Mouse (Mus musculus): ENCODE results near the gene 1110059E24Rik. TPM values are rescaled to one million over a fixed set of nuclear protein-coding genes. Genes with fewer than 3 reads are reported as not detected.

Gene 1110059E24Rik
- polyA plus RNA-seq (2016; fragmentation: Nextera tagmentation; extraction: Ambion mirVana), result 69.2 and 71.5 TPM in 2 replicates

DNA sequence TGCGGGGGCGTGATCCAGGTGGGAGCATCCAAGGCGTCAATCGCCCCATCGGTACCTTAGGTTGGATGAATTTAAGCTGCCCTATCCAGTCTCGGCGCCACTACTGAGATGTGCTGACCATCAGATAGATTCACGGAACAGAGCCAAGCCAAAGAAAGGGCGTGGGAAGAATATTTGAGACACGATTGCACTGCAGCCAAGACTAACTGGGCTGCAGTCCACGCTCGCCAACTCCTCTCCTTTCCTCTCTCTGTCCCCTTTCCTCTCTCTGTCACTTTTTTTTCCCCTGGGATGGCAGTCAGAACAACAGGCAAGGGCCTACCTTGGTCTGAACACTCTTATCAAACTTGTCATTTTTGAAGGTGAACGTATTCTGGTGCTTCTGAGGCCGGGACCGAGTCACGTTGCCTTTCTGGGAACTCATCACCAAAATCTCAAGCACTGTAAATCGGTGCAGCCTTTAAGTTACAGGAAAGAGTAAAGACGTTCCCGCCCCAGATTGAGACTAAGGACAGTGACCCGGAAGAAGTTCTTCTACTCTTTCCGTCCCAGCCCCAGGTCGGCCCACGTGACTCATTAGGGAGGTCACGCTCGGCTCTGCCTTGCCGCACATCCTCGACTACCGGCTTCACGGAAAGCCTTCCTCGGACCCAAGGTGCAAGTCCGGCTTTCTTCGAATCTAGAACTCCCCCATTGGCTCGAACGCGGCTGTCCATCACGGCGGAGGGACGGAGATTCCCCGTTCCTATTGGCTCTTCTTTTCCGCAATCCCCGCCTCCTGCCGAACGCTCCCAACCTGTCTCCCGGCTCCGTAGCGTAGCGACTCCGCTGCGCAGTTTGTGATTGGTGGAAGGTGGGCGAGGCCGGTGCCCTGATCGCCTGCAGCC, at the start of gene 1110059E24Rik:
1110059E24Rik (minus strand) TSS at position 692 of the 887 bp plus-strand sequence.
- WGBS, result 5% methylated on average over 52 of the region's 52 CpGs
- Histone ChIP-seq H3K9me3 (no peaks in the 10 kb centered on the region), H3K4me3 (peak within 1 kb of the TSS; percentile 94), H3K27ac (replicated peaks) (peak within 1 kb of the TSS; percentile 97), H3K27me3 (replicated peaks; ENCODE audit: low read depth, poor library complexity, severe bottlenecking) (no peaks in the 10 kb centered on the region), H3K36me3 (replicated peaks) (peaks cover 7% of the 10 kb centered on the region; the same call in 1 of the 2 replicates), H3K4me1 (peaks cover 33% of the 10 kb centered on the region)
- peak; percentile 98 for DNase-seq (ENCODE audit: low spot score)

DNA sequence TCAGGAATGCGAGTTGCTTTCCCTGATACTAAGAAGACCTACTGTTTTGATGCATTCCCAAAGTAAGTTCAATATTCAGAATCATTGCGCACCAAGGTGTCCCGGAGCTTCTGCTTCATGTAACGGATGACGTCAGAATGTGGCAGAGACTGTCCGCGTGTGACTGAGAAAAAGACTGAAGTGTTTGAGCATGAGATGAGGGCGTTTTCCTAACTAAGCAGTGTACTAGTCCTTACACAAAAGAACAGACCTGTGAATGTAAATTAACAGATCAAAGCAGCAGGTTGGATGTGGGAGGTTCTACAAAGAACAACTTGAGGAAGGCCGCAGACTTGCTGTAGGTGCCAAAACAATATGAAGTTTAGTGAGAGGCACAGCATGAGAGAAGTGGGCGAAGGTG, 28.2 kb upstream of the 1110059E24Rik start:
- Histone ChIP-seq H3K4me3 (no peak overlapping the region), H3K27me3 (replicated peaks; ENCODE audit: low read depth, poor library complexity, severe bottlenecking) (no peaks in the 10 kb centered on the region), H3K9me3 (no peaks in the 10 kb centered on the region), H3K4me1 (no peaks in the 10 kb centered on the region), H3K27ac (replicated peaks) (no peak overlapping the region), H3K36me3 (replicated peaks) (peaks cover 66% of the 10 kb centered on the region)
- no peak for DNase-seq (ENCODE audit: low spot score)
- 96% methylated on average over 10 of the region's 10 CpGs for WGBS

DNA sequence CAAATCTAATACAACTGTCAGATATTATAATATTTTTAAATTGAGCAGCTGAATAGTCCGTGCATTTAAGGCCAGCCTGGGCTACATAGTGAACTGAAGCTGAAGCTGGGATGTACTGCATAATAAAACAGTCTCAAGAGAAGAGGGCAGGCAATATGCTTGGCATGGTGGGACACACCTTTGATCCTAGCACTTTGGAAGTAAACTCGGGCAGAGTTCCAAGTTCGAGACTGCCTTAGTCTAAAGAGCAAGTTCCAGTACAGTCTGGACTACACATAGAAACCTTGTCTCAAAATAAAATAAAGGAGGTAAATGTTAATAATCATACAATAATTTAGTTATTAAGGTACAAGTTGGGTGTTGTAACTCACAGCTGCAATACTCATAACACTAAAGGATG, 27.3 kb upstream of the 1110059E24Rik start:
- H3K27ac ChIP-seq (replicated peaks), result no peak overlapping the region
- DNase-seq (ENCODE audit: low spot score), result no peak
- H3K36me3 ChIP-seq (replicated peaks), result peaks cover 63% of the 10 kb centered on the region
- H3K4me1 ChIP-seq, result no peaks in the 10 kb centered on the region
- WGBS, result 97% methylated on average over 3 of the region's 3 CpGs
- H3K4me3 ChIP-seq, result no peak overlapping the region
- H3K27me3 ChIP-seq (replicated peaks; ENCODE audit: low read depth, poor library complexity, severe bottlenecking), result no peaks in the 10 kb centered on the region
- H3K9me3 ChIP-seq, result peaks cover 3% of the 10 kb centered on the region; the same call in 1 of the 2 replicates

DNA sequence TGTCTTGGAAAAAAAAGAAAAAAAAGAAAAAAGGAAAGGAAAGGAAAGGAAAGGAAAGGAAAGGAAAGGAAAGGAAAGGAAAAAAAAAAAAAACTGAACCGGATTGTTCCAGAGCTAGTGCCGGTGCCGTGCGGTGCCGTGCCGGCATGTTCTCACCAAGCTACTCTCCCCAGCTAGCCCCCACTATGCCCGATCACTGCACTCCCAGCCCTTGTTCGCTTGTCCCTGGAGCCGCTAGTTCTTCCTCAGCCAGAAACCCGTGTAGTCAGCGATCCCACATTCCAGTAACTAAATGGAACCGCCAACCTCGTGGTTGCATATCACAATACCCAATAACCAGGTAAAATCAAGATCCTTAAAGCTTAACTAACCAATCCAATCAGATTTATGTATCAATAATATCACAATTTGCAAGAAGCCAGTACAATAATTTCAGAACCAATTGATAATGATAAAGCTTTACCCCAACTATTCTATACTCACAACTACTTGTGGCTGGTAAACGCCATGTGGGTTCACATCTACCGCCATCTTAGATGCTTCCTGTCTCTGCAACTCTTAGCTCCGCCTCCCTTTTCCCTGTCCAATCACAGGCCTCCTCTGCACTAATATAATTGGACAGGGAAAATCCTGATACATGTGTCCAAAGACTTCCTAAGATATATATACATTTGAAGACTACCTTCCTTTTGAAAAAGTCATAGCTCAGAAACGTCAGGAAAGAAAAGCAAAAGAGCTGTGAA, 21.7 kb upstream of the 1110059E24Rik start:
- peaks cover 15% of the 10 kb centered on the region for H3K9me3 ChIP-seq
- H3K36me3 ChIP-seq (replicated peaks), result peaks cover 45% of the 10 kb centered on the region
- H3K27me3 ChIP-seq (replicated peaks; ENCODE audit: low read depth, poor library complexity, severe bottlenecking), result no peaks in the 10 kb centered on the region
- H3K27ac ChIP-seq (replicated peaks), result no peak overlapping the region
- no peaks in the 10 kb centered on the region for H3K4me1 ChIP-seq
- WGBS, result 96% methylated on average over 17 of the region's 17 CpGs
- H3K4me3 ChIP-seq, result no peak overlapping the region
- DNase-seq (ENCODE audit: low spot score), result no peak

DNA sequence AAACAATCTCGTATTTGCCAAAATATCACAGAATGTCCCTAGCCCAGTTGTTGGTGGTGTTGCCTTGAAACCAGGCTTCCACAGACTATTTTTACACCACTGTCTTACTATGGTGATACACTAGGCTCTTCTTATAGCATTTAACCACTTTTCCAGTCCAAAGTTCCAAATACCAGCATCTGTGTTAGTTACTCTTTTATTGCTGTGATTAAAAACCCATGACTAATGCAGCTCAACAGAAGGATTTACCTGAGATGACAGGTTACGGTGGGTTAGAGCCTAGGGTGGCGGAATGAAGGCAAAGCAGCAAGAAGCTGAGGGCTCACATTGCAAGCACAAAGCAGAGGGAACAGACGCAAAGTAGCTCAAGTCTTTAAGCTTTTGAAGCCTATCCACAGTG, 16.9 kb upstream of the 1110059E24Rik start:
- DNase-seq (ENCODE audit: low spot score), result no peak
- 87% methylated on average over 4 of the region's 4 CpGs for WGBS

DNA sequence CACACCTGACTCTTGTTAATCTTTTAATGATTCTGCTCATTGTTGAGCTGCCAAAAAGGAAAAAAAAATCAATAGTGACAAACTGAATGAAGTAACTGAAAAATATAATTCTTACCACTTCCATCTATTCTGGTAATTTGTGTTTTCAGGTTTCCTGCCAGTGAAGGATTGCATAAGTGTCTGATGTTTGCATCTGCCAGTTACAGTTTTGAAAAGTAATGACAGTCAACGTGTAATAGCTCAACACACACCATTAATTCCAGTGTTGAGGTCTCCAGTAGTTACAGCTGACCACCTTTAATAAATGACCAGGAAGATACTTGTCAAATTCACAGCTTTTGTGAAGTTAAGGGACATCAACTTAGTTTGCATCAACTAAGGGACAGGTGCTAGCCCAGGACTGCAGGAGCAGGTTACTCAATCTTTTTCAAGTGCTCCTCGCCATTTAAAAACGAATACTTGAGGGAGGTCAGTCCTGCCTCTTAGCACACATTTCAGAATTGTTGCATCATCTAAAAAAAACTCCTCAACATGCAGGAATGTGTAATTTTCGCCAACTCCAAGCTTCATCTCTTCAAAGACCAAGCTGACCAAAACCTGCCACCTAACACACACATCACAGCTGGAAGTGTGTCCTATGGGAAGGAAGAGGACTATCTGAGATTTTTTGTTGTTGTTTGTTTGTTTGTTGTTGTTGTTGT, 11.1 kb upstream of the 1110059E24Rik start:
- peaks cover 8% of the 10 kb centered on the region; the same call in 1 of the 2 replicates for H3K36me3 ChIP-seq (replicated peaks)
- H3K9me3 ChIP-seq, result no peaks in the 10 kb centered on the region
- H3K27me3 ChIP-seq (replicated peaks; ENCODE audit: low read depth, poor library complexity, severe bottlenecking), result no peaks in the 10 kb centered on the region
- no peak for DNase-seq (ENCODE audit: low spot score)
- no peak overlapping the region for H3K4me3 ChIP-seq
- H3K27ac ChIP-seq (replicated peaks), result no peak overlapping the region
- no peaks in the 10 kb centered on the region for H3K4me1 ChIP-seq
- WGBS, result 88% methylated on average over 4 of the region's 4 CpGs

More for the DNA sequence above, 16.9 kb upstream of the 1110059E24Rik start:
- no peaks in the 10 kb centered on the region for H3K27me3 ChIP-seq (replicated peaks; ENCODE audit: low read depth, poor library complexity, severe bottlenecking)
- H3K27ac ChIP-seq (replicated peaks), result no peak overlapping the region
- H3K36me3 ChIP-seq (replicated peaks), result peaks cover 30% of the 10 kb centered on the region
- H3K4me1 ChIP-seq, result no peaks in the 10 kb centered on the region
- H3K9me3 ChIP-seq, result peaks cover 9% of the 10 kb centered on the region
- H3K4me3 ChIP-seq, result no peak overlapping the region

DNA sequence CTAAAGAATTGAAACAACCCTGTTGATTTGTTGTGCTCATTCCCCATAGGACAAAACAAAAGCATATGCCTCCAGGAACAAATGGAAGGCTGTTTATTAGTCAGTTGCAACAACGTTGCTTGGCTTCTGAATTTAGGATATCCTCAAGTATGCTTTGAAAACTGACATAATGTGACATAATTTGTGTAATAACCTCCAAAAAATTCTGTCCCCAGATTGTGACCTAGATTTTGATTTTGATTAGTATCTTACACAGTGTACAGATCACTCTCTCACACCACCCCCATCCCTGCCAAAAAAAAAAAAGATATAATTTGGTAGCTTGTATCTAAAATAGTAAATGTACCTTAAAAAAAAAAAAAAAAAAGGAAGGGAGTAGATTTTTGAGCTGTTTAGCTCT, 8.0 kb upstream of the 1110059E24Rik start:
- Histone ChIP-seq H3K9me3 (no peaks in the 10 kb centered on the region), H3K27me3 (replicated peaks; ENCODE audit: low read depth, poor library complexity, severe bottlenecking) (no peaks in the 10 kb centered on the region), H3K27ac (replicated peaks) (no peak overlapping the region), H3K36me3 (replicated peaks) (peaks cover 4% of the 10 kb centered on the region; the same call in 1 of the 2 replicates), H3K4me3 (no peak overlapping the region), H3K4me1 (no peaks in the 10 kb centered on the region)
- DNase-seq (ENCODE audit: low spot score), result no peak
- 96% methylated on average over 1 of the region's 1 CpGs for WGBS

DNA sequence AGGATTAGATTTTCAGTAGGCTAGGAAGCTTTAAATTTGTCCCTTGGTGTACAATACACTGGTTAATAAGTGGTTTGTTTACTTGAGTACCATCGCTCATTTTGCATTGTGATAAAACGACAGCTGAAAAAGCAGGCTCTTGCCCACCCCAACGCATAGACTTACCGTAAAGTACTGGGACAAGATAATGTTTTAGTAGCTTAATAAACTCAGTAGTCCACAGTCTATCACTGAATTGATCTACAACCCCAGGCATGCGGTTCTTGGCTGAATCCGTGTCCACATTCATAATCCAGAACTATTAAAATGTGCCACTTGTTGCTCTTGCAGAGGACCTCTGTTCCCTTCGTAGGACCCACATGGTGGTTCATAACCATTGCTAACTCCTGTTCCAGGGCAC, 2.0 kb upstream of the 1110059E24Rik start:
- Histone ChIP-seq H3K27ac (replicated peaks) (no peak overlapping the region), H3K9me3 (no peaks in the 10 kb centered on the region)
- WGBS, result 80% methylated on average over 7 of the region's 7 CpGs

DNA sequence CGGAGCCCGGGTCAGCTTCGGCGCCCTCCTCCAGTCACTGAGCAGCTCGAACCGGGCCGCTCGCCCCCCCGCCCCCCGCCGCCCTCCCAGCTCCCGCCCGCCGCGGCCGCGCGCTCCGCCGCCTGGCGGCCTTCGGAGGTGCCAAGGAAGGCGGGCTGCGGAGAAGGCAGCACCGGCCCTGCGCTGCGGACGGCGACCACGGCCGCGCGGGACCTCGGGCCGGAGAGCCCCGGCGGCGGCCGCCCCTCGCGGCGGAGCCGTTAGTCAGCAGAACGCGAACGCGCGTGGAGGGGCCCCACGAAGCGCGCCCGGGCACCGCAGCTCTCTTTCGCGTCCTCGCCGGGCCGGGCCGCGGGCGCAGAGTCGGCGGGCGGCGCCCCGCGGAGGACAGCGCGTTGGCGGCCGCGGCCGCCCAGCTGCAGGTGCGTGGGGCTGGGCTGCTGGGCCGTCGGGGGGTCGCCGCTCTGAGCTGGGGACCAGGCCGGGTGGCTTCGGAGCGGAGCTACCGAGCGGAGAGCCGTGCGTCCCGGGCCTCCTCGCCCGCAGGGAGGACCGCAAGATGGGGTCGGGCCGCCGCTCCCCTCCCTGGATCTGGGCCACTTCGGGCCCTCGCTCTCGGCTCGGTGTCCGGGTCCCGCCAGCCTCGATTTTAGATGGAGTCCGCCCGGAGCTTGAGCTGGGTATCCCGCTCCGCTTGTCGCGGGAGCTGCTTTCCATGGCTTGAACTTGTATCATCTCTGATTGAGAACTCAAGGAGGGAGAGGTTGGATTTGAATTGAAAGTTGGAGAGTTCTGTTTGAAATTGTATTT, 601 bp upstream of the 1110059E24Rik start, which contains the start of gene Abhd17b:
Abhd17b (plus strand) TSS at position 14 of the 810 bp plus-strand sequence.
- under 1% methylated on average over 105 of the region's 105 CpGs for WGBS
- Histone ChIP-seq H3K4me1 (peaks cover 28% of the 10 kb centered on the region), H3K9me3 (no peaks in the 10 kb centered on the region), H3K4me3 (peak within 1 kb of the TSS; percentile 94), H3K27me3 (replicated peaks; ENCODE audit: low read depth, poor library complexity, severe bottlenecking) (no peaks in the 10 kb centered on the region), H3K36me3 (replicated peaks) (peaks cover 7% of the 10 kb centered on the region; the same call in 1 of the 2 replicates), H3K27ac (replicated peaks) (peak within 1 kb of the TSS; percentile 97)
- peak; percentile 73 for DNase-seq (ENCODE audit: low spot score)

More for the DNA sequence above, 2.0 kb upstream of the 1110059E24Rik start:
- Histone ChIP-seq H3K27me3 (replicated peaks; ENCODE audit: low read depth, poor library complexity, severe bottlenecking) (no peaks in the 10 kb centered on the region), H3K4me1 (peaks cover 28% of the 10 kb centered on the region), H3K36me3 (replicated peaks) (peaks cover 7% of the 10 kb centered on the region; the same call in 1 of the 2 replicates), H3K4me3 (peak overlapping the region; percentile 94)
- DNase-seq (ENCODE audit: low spot score), result no peak

DNA sequence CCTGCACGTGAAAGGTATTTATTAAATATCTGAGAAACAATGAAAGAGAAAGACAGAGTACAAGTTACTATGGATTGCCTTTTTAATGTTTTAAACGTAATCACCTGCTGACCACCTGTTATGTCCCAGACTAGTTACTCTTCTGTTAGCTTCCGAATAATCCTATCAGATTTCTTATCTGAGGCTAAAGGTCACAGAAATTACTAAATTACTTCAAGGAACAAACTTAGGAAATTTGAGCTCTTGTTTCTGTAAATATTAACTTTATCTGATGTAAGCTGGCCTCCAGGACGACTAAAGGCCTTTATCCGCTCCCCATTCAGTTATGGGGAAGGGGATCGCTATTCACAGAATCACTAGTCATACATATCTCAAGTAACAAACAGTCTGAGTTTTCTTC, 1.1 kb downstream of the 1110059E24Rik start:
- WGBS, result 40% methylated on average over 6 of the region's 6 CpGs
- peaks cover 35% of the 10 kb centered on the region for H3K4me1 ChIP-seq
- H3K27ac ChIP-seq (replicated peaks), result peak overlapping the region; percentile 97; the same call in 1 of the 2 replicates
- no peaks in the 10 kb centered on the region for H3K9me3 ChIP-seq
- DNase-seq (ENCODE audit: low spot score), result no peak
- H3K4me3 ChIP-seq, result peak overlapping the region; percentile 94
- H3K27me3 ChIP-seq (replicated peaks; ENCODE audit: low read depth, poor library complexity, severe bottlenecking), result no peaks in the 10 kb centered on the region
- peaks cover 5% of the 10 kb centered on the region; the same call in 1 of the 2 replicates for H3K36me3 ChIP-seq (replicated peaks)

DNA sequence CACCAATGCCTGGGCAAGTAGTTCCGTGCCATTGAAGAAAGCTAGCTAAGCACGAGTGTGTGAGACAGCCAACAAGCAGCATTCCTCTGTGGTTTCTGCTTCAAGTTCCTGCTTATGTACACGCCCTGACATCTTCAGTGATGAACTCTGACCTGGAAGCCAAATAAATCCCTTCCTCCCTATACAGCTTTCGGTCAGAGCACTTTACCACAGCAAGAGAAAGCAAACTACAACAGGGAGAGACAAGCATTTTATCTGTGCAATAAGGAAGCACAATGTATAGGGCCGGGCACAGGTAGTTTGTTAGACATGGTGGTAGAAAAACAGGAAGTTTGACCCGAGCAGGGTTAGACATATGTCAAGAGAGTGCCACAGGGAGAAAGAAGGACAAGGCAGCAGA, 6.6 kb downstream of the 1110059E24Rik start:
- no peak overlapping the region for H3K27ac ChIP-seq (replicated peaks)
- 0 out of 2 replicates have a peak, but pooled peaks cover 2% of the 10 kb centered on the region for H3K36me3 ChIP-seq (replicated peaks)
- H3K9me3 ChIP-seq, result no peaks in the 10 kb centered on the region
- DNase-seq (ENCODE audit: low spot score), result no peak
- H3K27me3 ChIP-seq (replicated peaks; ENCODE audit: low read depth, poor library complexity, severe bottlenecking), result no peaks in the 10 kb centered on the region
- WGBS, result 73% methylated on average over 6 of the region's 6 CpGs
- H3K4me1 ChIP-seq, result peaks cover 25% of the 10 kb centered on the region
- H3K4me3 ChIP-seq, result no peak overlapping the region

Data from embryonic facial prominence, embryonic 10.5 days (tissue).